Mouse (Mus musculus): ENCODE results near the gene Olfr722. TPM values are rescaled to one million over a fixed set of nuclear protein-coding genes. Genes with fewer than 3 reads are reported as not detected.
A peak's percentile ranks its signal among the peaks of the same experiment; 100 is the strongest.
"Not testable (repeated sequence)": the region's sequence is repeated elsewhere in the genome, so short reads cannot be mapped to it uniquely, and the experiment has no call there.

The Olfr722 gene
- total RNA-seq (2014; rRNA removed; ENCODE audit: low replicate concordance) (not detected in 2 replicates), polyA plus RNA-seq (2015; fragmentation: Nextera tagmentation; extraction: Ambion mirVana) (not detected in 2 replicates)

DNA sequence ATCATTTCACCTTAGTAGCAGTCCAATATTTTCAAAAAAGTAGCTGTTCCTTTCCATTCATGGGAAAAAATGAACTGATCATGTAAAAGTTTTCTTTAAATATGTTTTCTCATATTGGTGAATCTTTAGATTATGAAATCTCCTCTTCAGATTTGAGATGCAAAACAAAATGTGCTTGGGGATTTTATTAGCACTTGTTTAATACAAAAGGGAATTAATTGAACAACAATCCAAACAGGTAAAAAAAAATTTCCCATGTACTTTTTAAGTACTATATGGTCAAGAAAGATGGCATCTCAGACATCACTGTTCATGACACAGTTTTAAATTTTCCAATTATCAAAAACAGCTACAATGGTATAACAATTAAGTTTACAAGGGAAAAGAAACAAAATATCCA, at the start of gene Olfr722:
Olfr722 (minus strand) TSS at position 101 of the 400 bp plus-strand sequence.
- TF ChIP-seq CTCF (IDR thresholded peaks at IDR 0.05; ENCODE audit: low read depth) (no peak), EP300 (IDR thresholded peaks at IDR 0.05; ENCODE audit: low read depth) (no peak)
- Histone ChIP-seq H3K27me3 (ENCODE audit: control insufficient read depth, insufficient read depth, low read length) (no peaks in the 10 kb centered on the region), H3K4me2 (ENCODE audit: low read depth, low read length) (no peak within 1 kb of the TSS), H3K36me3 (replicated peaks; ENCODE audit: control insufficient read depth, insufficient read depth, low read length) (no peaks in the 10 kb centered on the region), H3K4me1 (ENCODE audit: control insufficient read depth, insufficient read depth) (no peaks in the 10 kb centered on the region), H3K9me3 (replicated peaks; ENCODE audit: control insufficient read depth, low read length) (no peaks in the 10 kb centered on the region), H3K4me3 (ENCODE audit: low read depth, low read length) (no peak within 1 kb of the TSS), H3K27ac (ENCODE audit: low read depth) (no peak within 1 kb of the TSS), H3K9ac (replicated peaks; ENCODE audit: low read depth, low read length) (no peak within 1 kb of the TSS)
- DNase-seq (ENCODE audit: low spot score): no peak
- ATAC-seq (ENCODE audit: insufficient read depth, low read depth): no peak

DNA sequence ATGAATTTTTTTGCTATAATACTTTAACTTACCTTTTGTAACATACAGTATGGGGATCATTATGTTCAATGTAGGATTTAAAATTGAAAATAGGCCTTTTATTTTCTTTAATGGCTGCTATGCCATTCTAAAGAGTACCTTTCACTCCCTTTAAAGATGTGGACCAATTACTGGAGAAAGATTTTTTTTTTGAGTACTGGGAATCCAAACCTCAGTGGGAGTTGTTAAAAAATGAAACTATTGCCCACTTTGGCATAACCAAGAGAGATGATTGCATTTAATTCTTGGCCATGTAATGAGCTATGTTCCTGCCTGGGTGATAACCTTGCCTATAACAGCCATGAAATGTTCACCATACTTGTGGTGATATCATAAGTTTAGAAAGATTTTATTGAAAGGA, 29.9 kb upstream of the Olfr722 start, which contains the start of gene Olfr723:
Olfr723 (minus strand) TSS at position 101 of the 400 bp plus-strand sequence.
- H3K9ac ChIP-seq (replicated peaks; ENCODE audit: low read depth, low read length); H3K4me3 ChIP-seq (ENCODE audit: low read depth, low read length); ATAC-seq (ENCODE audit: insufficient read depth, low read depth); DNase-seq (ENCODE audit: low spot score); H3K27me3 ChIP-seq (ENCODE audit: control insufficient read depth, insufficient read depth, low read length); H3K4me2 ChIP-seq (ENCODE audit: low read depth, low read length); H3K4me1 ChIP-seq (ENCODE audit: control insufficient read depth, insufficient read depth); H3K36me3 ChIP-seq (replicated peaks; ENCODE audit: control insufficient read depth, insufficient read depth, low read length); H3K27ac ChIP-seq (ENCODE audit: low read depth); H3K9me3 ChIP-seq (replicated peaks; ENCODE audit: control insufficient read depth, low read length): not testable (repeated sequence)

DNA sequence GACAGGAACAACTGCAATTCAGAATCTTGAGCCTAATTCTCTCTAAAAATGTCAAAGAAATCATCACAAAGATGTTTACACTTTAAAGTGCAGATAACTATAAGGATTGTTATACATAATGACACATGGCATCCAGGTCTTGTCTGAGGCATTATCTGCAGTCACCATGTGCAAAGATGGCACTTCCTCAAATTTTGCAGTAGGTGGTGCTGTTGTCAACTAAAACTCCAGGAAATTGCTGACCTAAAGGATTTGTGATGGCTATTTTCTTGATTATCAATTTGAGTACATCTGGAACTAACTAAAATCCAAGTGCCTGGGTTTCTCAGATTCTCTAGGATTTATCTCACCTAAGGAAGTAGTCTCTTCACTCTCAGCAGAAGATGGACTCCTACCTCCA, 41.4 kb downstream of the Olfr722 start:
- Histone ChIP-seq H3K36me3 (replicated peaks; ENCODE audit: control insufficient read depth, insufficient read depth, low read length) (no peaks in the 10 kb centered on the region), H3K4me3 (ENCODE audit: low read depth, low read length) (no peak overlapping the region), H3K9me3 (replicated peaks; ENCODE audit: control insufficient read depth, low read length) (no peaks in the 10 kb centered on the region), H3K27ac (ENCODE audit: low read depth) (no peak overlapping the region), H3K9ac (replicated peaks; ENCODE audit: low read depth, low read length) (no peak overlapping the region), H3K4me2 (ENCODE audit: low read depth, low read length) (no peak overlapping the region), H3K27me3 (ENCODE audit: control insufficient read depth, insufficient read depth, low read length) (no peaks in the 10 kb centered on the region), H3K4me1 (ENCODE audit: control insufficient read depth, insufficient read depth) (no peaks in the 10 kb centered on the region)
- ATAC-seq (ENCODE audit: insufficient read depth, low read depth): no peak
- DNase-seq (ENCODE audit: low spot score): peak; percentile 11
- TF ChIP-seq EP300 (IDR thresholded peaks at IDR 0.05; ENCODE audit: low read depth): no peak
- TF ChIP-seq CTCF (IDR thresholded peaks at IDR 0.05; ENCODE audit: low read depth): peak; percentile 53

Other genes starting within 250 kb of the Olfr722 start
- 29.2 and 34.0 TPM in 2 replicates for gene Armh4, start 118.6 kb downstream of the Olfr722 start, total RNA-seq (2014; rRNA removed; ENCODE audit: low replicate concordance)
- gene Armh4, start 118.6 kb downstream of the Olfr722 start, polyA plus RNA-seq (2015; fragmentation: Nextera tagmentation; extraction: Ambion mirVana): 12.7 and 14.2 TPM in 2 replicates
- not detected in 2 replicates for gene Olfr723, start 29.8 kb upstream of the Olfr722 start, total RNA-seq (2014; rRNA removed; ENCODE audit: low replicate concordance)
- not detected in 2 replicates for gene Olfr723, start 29.8 kb upstream of the Olfr722 start, polyA plus RNA-seq (2015; fragmentation: Nextera tagmentation; extraction: Ambion mirVana)
- not detected in 2 replicates for gene Olfr724, start 61.3 kb upstream of the Olfr722 start, total RNA-seq (2014; rRNA removed; ENCODE audit: low replicate concordance)
- gene Olfr724, start 61.3 kb upstream of the Olfr722 start, polyA plus RNA-seq (2015; fragmentation: Nextera tagmentation; extraction: Ambion mirVana): not detected in 2 replicates
- not detected in 2 replicates for gene Olfr725, start 138.4 kb upstream of the Olfr722 start, total RNA-seq (2014; rRNA removed; ENCODE audit: low replicate concordance)
- gene Olfr725, start 138.4 kb upstream of the Olfr722 start, polyA plus RNA-seq (2015; fragmentation: Nextera tagmentation; extraction: Ambion mirVana): not detected in 2 replicates
- not detected in 2 replicates for gene Olfr726, start 189.0 kb upstream of the Olfr722 start, total RNA-seq (2014; rRNA removed; ENCODE audit: low replicate concordance)
- gene Olfr726, start 189.0 kb upstream of the Olfr722 start, polyA plus RNA-seq (2015; fragmentation: Nextera tagmentation; extraction: Ambion mirVana): not detected in 2 replicates
- gene Olfr727, start 221.2 kb upstream of the Olfr722 start, total RNA-seq (2014; rRNA removed; ENCODE audit: low replicate concordance): not detected in 2 replicates
- gene Olfr727, start 221.2 kb upstream of the Olfr722 start, polyA plus RNA-seq (2015; fragmentation: Nextera tagmentation; extraction: Ambion mirVana): not detected in 2 replicates
- not detected in 2 replicates for gene Olfr728, start 240.7 kb upstream of the Olfr722 start, total RNA-seq (2014; rRNA removed; ENCODE audit: low replicate concordance)
- not detected in 2 replicates for gene Olfr728, start 240.7 kb upstream of the Olfr722 start, polyA plus RNA-seq (2015; fragmentation: Nextera tagmentation; extraction: Ambion mirVana)

Data from heart, postnatal 0 days (tissue).